Mouse (Mus musculus) embryonic fibroblast, embryonic 13.5 days (primary cell): ENCODE results near the gene Itgb6.

Experiments used
- CTCF ChIP-seq: IDR thresholded peaks from 2 replicates; pipeline ENCODE4 v1.5.1; 2011; ENCODE audit warnings: mild to moderate bottlenecking, control low read depth, low read length, moderate library complexity, borderline replicate concordance; ENCODE audit not compliant: insufficient read depth
- POLR2A ChIP-seq: IDR thresholded peaks from 2 replicates; pipeline ENCODE4 v1.6.1; 2011; ENCODE audit warnings: low read depth, mild to moderate bottlenecking, control low read depth, low read length, moderate library complexity

DNA sequence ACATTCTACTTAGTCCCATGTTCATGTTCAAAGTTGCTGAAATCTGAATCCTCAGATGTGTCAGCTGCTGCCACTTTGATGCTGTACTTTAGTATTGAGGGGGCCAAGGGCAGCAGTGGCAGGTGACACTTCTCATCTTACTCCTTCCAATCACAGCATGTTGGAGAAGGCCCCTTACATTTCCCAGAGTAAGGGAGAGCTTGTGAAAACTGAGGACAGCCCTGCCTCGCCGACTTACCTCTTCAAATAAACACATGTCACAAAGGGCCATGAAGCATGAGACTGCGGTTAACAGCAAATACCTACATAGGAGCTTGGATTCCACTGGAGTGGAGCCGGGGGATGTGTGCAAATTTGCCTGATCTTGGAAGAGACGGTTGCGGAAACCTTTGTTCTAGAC is 86.4 kb downstream of the Itgb6 start:
- no peak for TF ChIP-seq CTCF
- no peak for TF ChIP-seq POLR2A
